Mouse (Mus musculus) stomach, postnatal 0 days (tissue): ENCODE measurements at regions not wholly inside any gene's neighbourhood (a gene's known extent, or its start where the extent isn't known, plus 50 kb on each side); places are given as distances from the start of the nearest gene placed in this dataset.

Source experiments
- ATAC-seq: fragments of 200-750 bp; cut with Nextera tagmentation; 2 replicates; pipeline ENCODE4 v1.8.0; 2017; ENCODE audit not compliant: low FRiP score, low TSS enrichment
- DNase-seq: peaks from one replicate; pipeline ENCODE4 v3.0.0-alpha.2; 2016; ENCODE audit warnings: low spot score
- H3K27ac ChIP-seq: fragments of 300-500 bp; sonication (generic); replicated peaks from 2 replicates; pipeline ENCODE4 v1.5.1; 2014; ENCODE audit warnings: mild to moderate bottlenecking, control low read depth
- H3K27me3 ChIP-seq: fragments of 300-500 bp; sonication (generic); 2 replicates; pipeline ENCODE4 v1.6.1; 2014; ENCODE audit warnings: low read length; ENCODE audit not compliant: control insufficient read depth, insufficient read depth
- H3K36me3 ChIP-seq: fragments of 300-500 bp; sonication (generic); 2 replicates; pipeline ENCODE4 v1.6.1; 2014; ENCODE audit warnings: low read length, mixed read lengths; ENCODE audit not compliant: control insufficient read depth, insufficient read depth
- H3K4me1 ChIP-seq: fragments of 300-500 bp; sonication (generic); replicated peaks from 2 replicates; pipeline ENCODE4 v1.6.1; 2014; ENCODE audit warnings: antibody characterized with exemption; ENCODE audit not compliant: control insufficient read depth, insufficient read depth
- H3K4me2 ChIP-seq: fragments of 300-500 bp; sonication (generic); replicated peaks from 2 replicates; pipeline ENCODE4 v1.6.1; 2014; ENCODE audit warnings: low read depth, mild to moderate bottlenecking, control low read depth, moderate library complexity
- H3K4me3 ChIP-seq: fragments of 300-500 bp; sonication (generic); 2 replicates; pipeline ENCODE4 v1.5.1; 2014; ENCODE audit warnings: low read depth, low read length, control low read depth
- H3K9ac ChIP-seq: fragments of 300-500 bp; sonication (generic); 2 replicates; pipeline ENCODE4 v1.6.1; 2014; ENCODE audit warnings: mild to moderate bottlenecking, low read length, control low read depth, mixed read lengths
- H3K9me3 ChIP-seq: fragments of 300-500 bp; sonication (generic); 2 replicates; pipeline ENCODE4 v1.6.1; 2016; ENCODE audit warnings: low read length; ENCODE audit not compliant: control insufficient read depth
- CTCF ChIP-seq: IDR thresholded peaks from 2 replicates; pipeline ENCODE4 v1.5.1; 2016; ENCODE audit warnings: antibody characterized with exemption, low read depth, mild to moderate bottlenecking, moderate library complexity
- EP300 ChIP-seq: optimal IDR thresholded peaks from 2 replicates; pipeline ENCODE3; 2016; ENCODE audit warnings: antibody characterized with exemption
- WGBS: fragments of 180-500 bp; shearing (Covaris S2); extraction: QIAGEN DNeasy Blood & Tissue Kit; methylation state at CpG from one replicate; pipeline ENCODE4 v1.1.7; 2014; 5-methylcytosine and 5-hydroxymethylcytosine counted together

DNA sequence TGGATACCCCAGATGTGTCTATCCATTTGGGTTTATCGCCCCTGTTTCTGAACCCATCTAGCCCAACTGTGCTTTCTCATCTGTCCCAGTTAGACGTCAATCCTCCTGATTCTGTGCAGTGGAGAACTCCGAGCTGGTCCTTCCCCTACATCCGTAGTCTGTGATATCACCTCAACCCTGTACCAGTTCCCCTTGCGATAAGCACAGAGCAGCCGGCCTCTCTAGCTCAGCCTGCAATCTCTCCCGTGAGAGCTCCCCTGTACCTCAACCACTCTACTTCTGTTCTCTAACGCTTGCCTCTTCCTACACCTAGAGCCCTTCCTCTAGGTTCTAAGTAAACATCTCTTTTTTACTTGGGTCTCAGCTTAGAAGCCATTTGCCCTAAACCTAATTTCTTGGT is 211.5 kb downstream of the Galc start:
- ATAC-seq (no peak), DNase-seq (no peak)
- no peaks in the 10 kb centered on the region for H3K9me3 ChIP-seq
- H3K4me3 ChIP-seq, result no peak overlapping the region
- TF ChIP-seq CTCF, result no peak
- no peak for TF ChIP-seq EP300
- no peak overlapping the region for H3K9ac ChIP-seq
- 84% methylated on average over 8 of the region's 8 CpGs for WGBS
- H3K27ac ChIP-seq, result no peak overlapping the region
- no peaks in the 10 kb centered on the region for H3K27me3 ChIP-seq
- H3K4me1 ChIP-seq, result no peaks in the 10 kb centered on the region
- H3K4me2 ChIP-seq, result no peak overlapping the region
- H3K36me3 ChIP-seq, result no peaks in the 10 kb centered on the region

DNA sequence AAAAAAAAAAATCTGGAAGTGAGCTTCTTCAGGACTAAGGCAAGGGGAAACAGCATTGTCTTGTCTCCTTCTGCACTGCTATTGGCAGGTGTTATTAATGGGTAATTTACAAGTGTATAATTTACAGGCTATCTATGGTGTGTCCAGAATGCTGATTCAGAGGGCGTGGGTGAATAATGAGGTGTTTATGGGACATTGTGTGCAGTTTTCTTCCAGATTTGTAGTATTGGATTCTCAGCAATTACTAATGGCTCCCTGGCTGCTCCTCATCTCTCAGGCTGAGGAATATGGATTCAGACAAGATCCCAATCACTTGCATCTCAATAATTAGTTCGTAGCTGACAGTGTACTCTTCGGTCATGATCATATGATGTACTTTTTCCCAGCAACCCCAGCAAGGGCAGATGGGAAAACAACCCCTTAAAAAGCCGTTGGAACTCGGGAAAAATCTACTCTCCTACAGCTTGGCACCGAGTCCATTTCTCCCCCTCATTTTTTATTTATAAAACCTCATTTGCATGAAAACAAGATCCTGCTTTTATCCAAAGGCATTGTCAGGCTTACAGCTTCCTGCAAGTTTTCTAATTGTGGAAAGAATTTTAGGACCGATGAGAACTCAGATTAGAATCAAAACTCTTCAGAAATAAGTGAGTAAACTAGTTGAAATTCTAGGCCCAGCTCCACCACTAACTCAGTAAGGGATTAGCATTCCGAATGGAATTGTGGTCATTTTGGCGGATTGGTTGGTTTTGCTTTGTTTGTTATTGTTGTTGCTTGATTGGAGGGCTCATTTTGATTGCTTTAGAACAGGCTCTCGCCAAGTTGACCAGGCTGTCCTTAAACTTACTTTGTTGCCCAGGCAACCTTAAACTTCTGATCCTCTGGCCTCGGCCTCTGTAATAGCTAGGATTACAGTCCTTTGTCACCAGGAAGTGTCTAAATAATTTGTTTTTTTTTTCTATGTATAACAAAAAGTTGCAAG is 212.5 kb downstream of the Galc start:
- DNase-seq (no peak), ATAC-seq (no peak)
- WGBS, result 67% methylated on average over 11 of the region's 11 CpGs
- TF ChIP-seq CTCF (no peak), EP300 (no peak)
- Histone ChIP-seq H3K36me3 (no peaks in the 10 kb centered on the region), H3K9ac (no peak overlapping the region), H3K4me2 (no peak overlapping the region), H3K27ac (no peak overlapping the region), H3K4me3 (no peak overlapping the region), H3K27me3 (no peaks in the 10 kb centered on the region), H3K4me1 (no peaks in the 10 kb centered on the region), H3K9me3 (no peaks in the 10 kb centered on the region)

DNA sequence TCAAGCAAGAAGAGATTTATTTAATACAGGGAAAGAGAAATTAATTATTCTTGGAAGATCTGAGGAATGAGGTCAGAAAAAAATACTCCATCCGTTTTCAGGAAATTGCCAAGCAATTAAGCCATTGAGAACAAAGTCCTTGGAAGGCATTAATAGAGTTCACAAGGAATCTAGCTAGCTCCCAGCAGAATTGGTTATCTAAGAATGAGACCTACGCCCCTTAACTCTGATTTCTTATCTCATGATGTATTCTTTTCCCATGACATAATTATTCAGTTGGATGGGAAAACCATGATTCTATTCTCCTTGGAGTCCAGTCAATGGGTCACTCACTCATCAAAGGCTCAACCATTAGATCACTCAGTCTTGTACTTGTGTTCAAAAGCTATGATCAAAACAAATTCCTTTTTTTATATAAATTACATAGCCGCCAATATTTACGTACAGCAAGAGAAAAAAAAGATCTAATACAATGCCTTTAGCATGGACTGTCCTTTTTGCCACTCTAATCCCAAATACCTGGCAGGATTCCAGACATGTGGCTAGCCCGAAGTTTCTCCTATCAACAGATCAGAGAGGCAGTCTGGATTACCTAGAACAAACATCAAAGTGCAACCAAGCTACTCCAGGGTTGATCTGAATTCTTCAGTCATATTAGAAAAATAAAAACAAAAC is 213.3 kb downstream of the Galc start:
- no peak overlapping the region for H3K4me2 ChIP-seq
- no peaks in the 10 kb centered on the region for H3K36me3 ChIP-seq
- no peaks in the 10 kb centered on the region for H3K27me3 ChIP-seq
- no peaks in the 10 kb centered on the region for H3K9me3 ChIP-seq
- 56% methylated on average over 5 of the region's 5 CpGs for WGBS
- H3K9ac ChIP-seq, result no peak overlapping the region
- no peak for DNase-seq
- H3K4me1 ChIP-seq, result no peaks in the 10 kb centered on the region
- no peak for TF ChIP-seq EP300
- ATAC-seq, result no peak
- no peak overlapping the region for H3K27ac ChIP-seq
- H3K4me3 ChIP-seq, result no peak overlapping the region

DNA sequence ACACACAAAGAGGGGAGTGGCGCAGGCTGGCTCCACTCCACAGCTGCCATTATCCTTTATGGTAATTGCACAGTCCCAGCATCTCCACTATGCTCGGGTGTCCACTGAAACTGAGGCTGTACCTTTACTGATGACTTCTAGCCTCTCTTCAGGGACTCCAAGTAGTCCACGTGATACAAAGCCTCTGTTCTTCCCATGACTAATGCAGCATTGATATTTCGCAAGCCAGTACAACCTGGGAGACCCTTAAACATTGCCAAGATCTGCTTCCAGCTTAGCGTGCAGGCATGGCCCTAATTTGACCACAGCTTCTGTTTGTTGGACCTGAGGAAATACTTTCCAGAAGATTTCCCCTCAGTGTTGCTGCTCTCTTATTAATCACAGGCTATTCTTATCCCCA is 215.8 kb downstream of the Galc start:
- no peak overlapping the region for H3K27ac ChIP-seq
- DNase-seq (no peak), ATAC-seq (no peak)
- no peak overlapping the region for H3K4me3 ChIP-seq
- no peaks in the 10 kb centered on the region for H3K27me3 ChIP-seq
- H3K4me2 ChIP-seq, result no peak overlapping the region
- no peak for TF ChIP-seq CTCF
- TF ChIP-seq EP300, result no peak
- no peaks in the 10 kb centered on the region for H3K36me3 ChIP-seq
- no peak overlapping the region for H3K9ac ChIP-seq
- 71% methylated on average over 5 of the region's 5 CpGs for WGBS
- no peaks in the 10 kb centered on the region for H3K4me1 ChIP-seq
- no peaks in the 10 kb centered on the region for H3K9me3 ChIP-seq

DNA sequence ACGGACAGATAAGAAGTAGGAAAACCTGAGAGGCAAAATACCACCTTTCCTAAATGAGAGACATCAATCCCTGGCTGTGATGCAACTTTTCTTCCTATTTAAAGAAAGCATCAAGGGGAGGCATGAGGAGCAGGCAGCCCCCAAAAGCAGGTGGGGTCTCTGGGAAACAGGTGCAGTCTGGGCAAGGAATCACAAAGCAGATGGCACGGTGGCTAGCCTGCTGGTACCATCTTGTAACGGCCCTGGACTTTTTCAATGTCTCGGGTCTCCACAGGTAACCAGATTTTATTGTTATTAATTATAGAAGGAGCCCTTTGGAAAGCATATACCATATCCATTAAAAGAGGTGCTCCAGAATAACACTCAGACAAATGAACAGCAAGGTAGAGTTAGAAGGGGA is 219.6 kb downstream of the Galc start:
- Histone ChIP-seq H3K4me2 (no peak overlapping the region), H3K27me3 (no peaks in the 10 kb centered on the region), H3K4me3 (no peak overlapping the region), H3K9me3 (no peaks in the 10 kb centered on the region), H3K9ac (no peak overlapping the region), H3K36me3 (no peaks in the 10 kb centered on the region), H3K27ac (no peak overlapping the region), H3K4me1 (no peaks in the 10 kb centered on the region)
- no peak for DNase-seq
- 79% methylated on average over 4 of the region's 4 CpGs for WGBS
- no peak for ATAC-seq
- TF ChIP-seq CTCF, result no peak
- TF ChIP-seq EP300, result no peak

DNA sequence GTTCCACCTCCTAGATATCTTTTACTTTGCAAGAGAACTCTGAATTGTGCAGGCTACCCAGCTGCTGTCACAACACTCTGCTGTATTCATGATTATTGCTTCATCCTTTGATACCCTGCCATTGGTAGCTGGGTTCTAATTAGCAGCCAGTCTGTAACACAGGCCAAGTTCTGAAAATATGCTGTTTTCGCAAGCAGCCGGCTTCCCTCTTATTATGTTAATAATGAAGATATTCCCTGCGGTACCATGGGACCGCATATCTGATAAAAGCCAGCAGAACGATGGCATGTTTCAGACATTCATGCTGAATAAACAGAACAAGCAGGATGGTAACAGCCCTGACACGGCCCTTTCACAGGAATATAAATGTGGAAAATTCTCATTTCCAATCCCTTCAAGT is 235.6 kb downstream of the Galc start:
- WGBS, result 70% methylated on average over 6 of the region's 6 CpGs
- H3K36me3 ChIP-seq, result no peaks in the 10 kb centered on the region

More for the DNA sequence above, 235.6 kb downstream of the Galc start:
- no peak for DNase-seq
- H3K4me3 ChIP-seq, result no peak overlapping the region
- TF ChIP-seq EP300 (no peak), CTCF (no peak)
- no peak overlapping the region for H3K9ac ChIP-seq
- H3K27ac ChIP-seq, result no peak overlapping the region
- H3K9me3 ChIP-seq, result no peaks in the 10 kb centered on the region
- no peaks in the 10 kb centered on the region for H3K4me1 ChIP-seq
- no peak for ATAC-seq
- H3K27me3 ChIP-seq, result no peaks in the 10 kb centered on the region
- H3K4me2 ChIP-seq, result no peak overlapping the region
